ENCODE assay signal across 13 mouse cellular contexts in the genomic region with DNA sequence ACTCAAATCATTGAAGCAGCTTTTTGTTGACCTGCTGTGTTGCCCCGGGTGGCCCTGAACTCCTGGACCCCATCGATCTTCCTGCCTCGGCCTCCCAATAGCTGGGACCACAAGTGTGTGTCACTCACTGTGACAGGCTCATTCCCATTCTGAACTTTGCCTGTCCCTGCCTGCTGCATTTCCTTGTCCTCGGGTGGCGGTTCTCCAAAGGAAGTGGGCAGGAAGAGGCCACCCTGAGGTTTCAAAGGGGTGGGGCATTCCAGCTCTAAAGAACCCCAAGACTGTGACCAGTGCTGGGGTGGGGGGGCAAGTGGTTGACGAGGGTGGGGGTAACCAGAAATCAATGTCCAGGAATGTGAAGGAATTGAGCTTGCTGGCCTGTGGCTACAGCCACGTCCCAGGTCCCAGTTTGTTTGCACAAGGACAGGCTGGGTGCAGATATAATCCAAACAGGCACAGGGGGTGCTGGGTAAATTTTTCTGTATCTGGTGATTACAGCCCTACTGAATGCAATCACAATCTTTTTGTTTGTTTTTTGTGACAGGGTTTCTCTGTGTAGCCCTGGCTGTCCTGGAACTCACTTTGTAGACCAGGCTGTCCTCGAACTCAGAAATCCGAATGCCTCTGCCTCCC. TPM values are rescaled to one million over a fixed set of nuclear protein-coding genes. Genes with fewer than 3 reads are reported as not detected.
A peak's percentile ranks its signal among the peaks of the same experiment; 100 is the strongest.
DNase-seq lines count a peak whose midpoint lies in the region; ATAC-seq lines count a peak whose summit lies in the region.
"Had no signal": no experiment of that assay in that cellular context is flagged by ENCODE, and none has a peak within 500 bp of the region (broad histone marks: within the 10 kb centered on the region; RNA-seq: fewer than 3 reads in every experiment).

No protein-coding gene starts in this region.

- peak; percentile 23 for DNase-seq in kidney, adult 11 months
- DNase-seq in kidney, postnatal 14 days = no peak
- no peak for DNase-seq in retina, postnatal 1 day
- no peak for DNase-seq in right cerebral cortex, adult 18-20 months

- peak; percentile 54 for ATAC-seq in granulocyte monocyte progenitor cell, adult 5-6 weeks (replicated peaks; ENCODE audit: poor library complexity, severe bottlenecking)
- peak; percentile 67 for ATAC-seq in liver, embryonic 15.5 days (ENCODE audit: insufficient read depth)
- ATAC-seq in megakaryocyte progenitor cell, adult 5-6 weeks (replicated peaks; ENCODE audit: poor library complexity) = peak; percentile 38
- no peak for ATAC-seq in CD4-positive, CD25-positive, alpha-beta regulatory T cell, adult 4 months

- H3K9me3 ChIP-seq in liver, embryonic 15.5 days (replicated peaks) = no peaks in the 10 kb centered on the region
- H3K9me3 ChIP-seq: forebrain, embryonic 12.5 days; midbrain, embryonic 13.5 days had no signal

- H3K36me3 ChIP-seq in liver, embryonic 15.5 days (replicated peaks) = no peaks in the 10 kb centered on the region
- H3K36me3 ChIP-seq: forebrain, embryonic 12.5 days; midbrain, embryonic 13.5 days had no signal

- H3K27ac ChIP-seq in liver, embryonic 15.5 days (replicated peaks) = peak overlapping the region; percentile 74
- H3K27ac ChIP-seq: forebrain, embryonic 12.5 days had no signal

- WGBS in liver, embryonic 15.5 days (ENCODE audit: insufficient replicate concordance) = 18% methylated on average over 9 of the region's 9 CpGs

- peaks cover 44% of the 10 kb centered on the region for H3K27me3 ChIP-seq in liver, embryonic 15.5 days

- H3K9ac ChIP-seq in liver, embryonic 15.5 days = no peak overlapping the region
- H3K9ac ChIP-seq: forebrain, embryonic 12.5 days; midbrain, embryonic 13.5 days had no signal

- no peak overlapping the region for H3K4me3 ChIP-seq in liver, embryonic 15.5 days (replicated peaks)
- H3K4me3 ChIP-seq: forebrain, embryonic 12.5 days; midbrain, embryonic 13.5 days had no signal

- peaks cover 62% of the 10 kb centered on the region for H3K4me1 ChIP-seq in liver, embryonic 15.5 days (replicated peaks)

- H3K4me2 ChIP-seq in liver, embryonic 15.5 days = peak overlapping the region; percentile 23; the same call in 1 of the 2 replicates
- H3K4me2 ChIP-seq: forebrain, embryonic 12.5 days; midbrain, embryonic 13.5 days had no signal

RNA-seq across cellular contexts. Expression of gene 1700001C19Rik, which starts 2.3 kb away (rescaled TPM):
- total RNA-seq in granulocyte monocyte progenitor cell, adult 5-6 weeks (2014; fragmentation: Nextera tagmentation) = not detected in 2 replicates
- total RNA-seq in granulocyte monocyte progenitor cell, adult 5-6 weeks (2017) = 1.9 TPM in 1 of 2 replicates, not detected in the other
- polyA plus RNA-seq in liver, embryonic 15.5 days (2015; fragmentation: Nextera tagmentation; extraction: Ambion mirVana) = 1.4 and 1.7 TPM in 2 replicates
- 0.12 and 0.27 TPM in 2 replicates for total RNA-seq in megakaryocyte progenitor cell, adult 5-6 weeks (2015)
- total RNA-seq in megakaryocyte progenitor cell, adult 5-6 weeks (2017) = 0.33 and 0.95 TPM in 2 replicates
- not detected for polyA plus RNA-seq in CD4-positive, CD25-positive, alpha-beta regulatory T cell, adult 4 months (2017; shearing (Covaris generic))
- total RNA-seq: heart, adult 18-20 months; left cerebral cortex, postnatal 10 days had no signal

RNA-seq across cellular contexts. Expression of gene AI661453, which starts 3.1 kb away (rescaled TPM):
- 1.8 and 4.3 TPM in 2 replicates for total RNA-seq in granulocyte monocyte progenitor cell, adult 5-6 weeks (2014; fragmentation: Nextera tagmentation)
- total RNA-seq in granulocyte monocyte progenitor cell, adult 5-6 weeks (2017) = 0.34 and 0.62 TPM in 2 replicates
- polyA plus RNA-seq in liver, embryonic 15.5 days (2015; fragmentation: Nextera tagmentation; extraction: Ambion mirVana) = 0.51 and 0.62 TPM in 2 replicates
- 1.6 and 2.3 TPM in 2 replicates for total RNA-seq in megakaryocyte progenitor cell, adult 5-6 weeks (2015)
- total RNA-seq in megakaryocyte progenitor cell, adult 5-6 weeks (2017) = 0.29 and 0.71 TPM in 2 replicates
- not detected for polyA plus RNA-seq in CD4-positive, CD25-positive, alpha-beta regulatory T cell, adult 4 months (2017; shearing (Covaris generic))

RNA-seq across cellular contexts. Expression of gene Guca1a, which starts 39.1 kb away (rescaled TPM):
- 5.3 and 6.4 TPM in 2 replicates for total RNA-seq in granulocyte monocyte progenitor cell, adult 5-6 weeks (2014; fragmentation: Nextera tagmentation)
- 6.3 and 6.7 TPM in 2 replicates for total RNA-seq in granulocyte monocyte progenitor cell, adult 5-6 weeks (2017)
- 0.90 and 1.2 TPM in 2 replicates for polyA plus RNA-seq in liver, embryonic 15.5 days (2015; fragmentation: Nextera tagmentation; extraction: Ambion mirVana)
- 8.2 and 8.7 TPM in 2 replicates for total RNA-seq in megakaryocyte progenitor cell, adult 5-6 weeks (2015)
- 0.68 and 2.8 TPM in 2 replicates for total RNA-seq in megakaryocyte progenitor cell, adult 5-6 weeks (2017)
- not detected for polyA plus RNA-seq in CD4-positive, CD25-positive, alpha-beta regulatory T cell, adult 4 months (2017; shearing (Covaris generic))
- total RNA-seq: left cerebral cortex, postnatal 10 days had no signal

RNA-seq across cellular contexts. Expression of gene Guca1b, which starts 54.3 kb away (rescaled TPM):
- 0.47 and 0.80 TPM in 2 replicates for total RNA-seq in granulocyte monocyte progenitor cell, adult 5-6 weeks (2014; fragmentation: Nextera tagmentation)
- 0.43 TPM in 1 of 2 replicates, not detected in the other for total RNA-seq in granulocyte monocyte progenitor cell, adult 5-6 weeks (2017)
- polyA plus RNA-seq in liver, embryonic 15.5 days (2015; fragmentation: Nextera tagmentation; extraction: Ambion mirVana) = 0.15 and 0.22 TPM in 2 replicates
- total RNA-seq in megakaryocyte progenitor cell, adult 5-6 weeks (2015) = 0.32 and 0.86 TPM in 2 replicates
- total RNA-seq in megakaryocyte progenitor cell, adult 5-6 weeks (2017) = 0.37 and 0.81 TPM in 2 replicates
- 1 to 10 TPM; 2.0 to 3.2 TPM for polyA plus RNA-seq in CD4-positive, CD25-positive, alpha-beta regulatory T cell, adult 4 months (2017; shearing (Covaris generic))
- total RNA-seq: hindbrain, postnatal 0 days had no signal
